Mouse (Mus musculus): ENCODE measurements around the gene Olfr237-ps1. TPM values are rescaled to one million over a fixed set of nuclear protein-coding genes. Genes with fewer than 3 reads are reported as not detected.
"Not testable (repeated sequence)": the region's sequence is repeated elsewhere in the genome, so short reads cannot be mapped to it uniquely, and the experiment has no call there.

Olfr237-ps1 gene
- polyA plus RNA-seq (2014; fragmentation: Nextera tagmentation; extraction: Ambion mirVana), result not detected in 2 replicates

- not testable (repeated sequence) for ATAC-seq (ENCODE audit: insufficient read depth, low FRiP score, low TSS enrichment)
Measured at GRCm38 (mm10) chr6:43146267-43146666, at the start of gene Olfr237-ps1. Gene Olfr237-ps1, plus strand, starts transcription at chr6:43146567.

GRCm38 (mm10) chr6:43106069-43106468 is 40.3 kb upstream of the Olfr237-ps1 start, which contains the start of gene Olfr441:
Gene Olfr441, plus strand, starts transcription at chr6:43106369.
- not testable (repeated sequence) for DNase-seq (ENCODE audit: low spot score); H3K4me2 ChIP-seq (ENCODE audit: low read depth)
- WGBS, result 78% methylated on average over 1 of the region's 1 CpGs

More at GRCm38 (mm10) chr6:43146267-43146666, at the start of gene Olfr237-ps1:
- H3K9me3 ChIP-seq (ENCODE audit: control insufficient read depth, low read length); H3K4me3 ChIP-seq (ENCODE audit: low read depth, low read length); H3K27me3 ChIP-seq (ENCODE audit: control insufficient read depth, insufficient read depth, low read length); H3K9ac ChIP-seq (ENCODE audit: low read length); H3K4me2 ChIP-seq (ENCODE audit: low read depth); H3K4me1 ChIP-seq (ENCODE audit: control insufficient read depth, insufficient read depth, low read length); H3K27ac ChIP-seq (ENCODE audit: low read depth, low read length); H3K36me3 ChIP-seq (ENCODE audit: control insufficient read depth, insufficient read depth, low read length); DNase-seq (ENCODE audit: low spot score): not testable (repeated sequence)
- 78% methylated on average over 2 of the region's 2 CpGs for WGBS

GRCm38 (mm10) chr6:43159502-43159901 is 13.1 kb downstream of the Olfr237-ps1 start:
- ATAC-seq (ENCODE audit: insufficient read depth, low FRiP score, low TSS enrichment) (no peak), DNase-seq (ENCODE audit: low spot score) (no peak)
- Histone ChIP-seq H3K27me3 (ENCODE audit: control insufficient read depth, insufficient read depth, low read length) (no peaks in the 10 kb centered on the region), H3K4me3 (ENCODE audit: low read depth, low read length) (no peak overlapping the region), H3K27ac (ENCODE audit: low read depth, low read length) (no peak overlapping the region), H3K9ac (ENCODE audit: low read length) (no peak overlapping the region), H3K4me1 (ENCODE audit: control insufficient read depth, insufficient read depth, low read length) (no peaks in the 10 kb centered on the region), H3K9me3 (ENCODE audit: control insufficient read depth, low read length) (no peaks in the 10 kb centered on the region), H3K36me3 (ENCODE audit: control insufficient read depth, insufficient read depth, low read length) (no peaks in the 10 kb centered on the region), H3K4me2 (ENCODE audit: low read depth) (no peak overlapping the region)
- 57% methylated on average over 1 of the region's 1 CpGs for WGBS

More at GRCm38 (mm10) chr6:43106069-43106468, 40.3 kb upstream of the Olfr237-ps1 start, which contains the start of gene Olfr441:
- H3K27ac ChIP-seq (ENCODE audit: low read depth, low read length); H3K36me3 ChIP-seq (ENCODE audit: control insufficient read depth, insufficient read depth, low read length); H3K4me1 ChIP-seq (ENCODE audit: control insufficient read depth, insufficient read depth, low read length); H3K9me3 ChIP-seq (ENCODE audit: control insufficient read depth, low read length); H3K27me3 ChIP-seq (ENCODE audit: control insufficient read depth, insufficient read depth, low read length); H3K4me3 ChIP-seq (ENCODE audit: low read depth, low read length); H3K9ac ChIP-seq (ENCODE audit: low read length); ATAC-seq (ENCODE audit: insufficient read depth, low FRiP score, low TSS enrichment): not testable (repeated sequence)

GRCm38 (mm10) chr6:43162982-43163381 is 16.6 kb downstream of the Olfr237-ps1 start, which contains the start of gene Olfr437:
Gene Olfr437, plus strand, starts transcription at chr6:43163282.
- DNase-seq (ENCODE audit: low spot score), result no peak
- H3K36me3 ChIP-seq (ENCODE audit: control insufficient read depth, insufficient read depth, low read length), result no peaks in the 10 kb centered on the region
- ATAC-seq (ENCODE audit: insufficient read depth, low FRiP score, low TSS enrichment), result no peak
- H3K4me3 ChIP-seq (ENCODE audit: low read depth, low read length), result no peak within 1 kb of the TSS
- no peaks in the 10 kb centered on the region for H3K4me1 ChIP-seq (ENCODE audit: control insufficient read depth, insufficient read depth, low read length)
- H3K27ac ChIP-seq (ENCODE audit: low read depth, low read length), result no peak within 1 kb of the TSS
- 69% methylated on average over 3 of the region's 3 CpGs for WGBS
- H3K9me3 ChIP-seq (ENCODE audit: control insufficient read depth, low read length), result no peaks in the 10 kb centered on the region
- H3K4me2 ChIP-seq (ENCODE audit: low read depth), result no peak within 1 kb of the TSS
- H3K9ac ChIP-seq (ENCODE audit: low read length), result no peak within 1 kb of the TSS
- no peaks in the 10 kb centered on the region for H3K27me3 ChIP-seq (ENCODE audit: control insufficient read depth, insufficient read depth, low read length)

- H3K9ac ChIP-seq (ENCODE audit: low read length), result no peak overlapping the region
- H3K27me3 ChIP-seq (ENCODE audit: control insufficient read depth, insufficient read depth, low read length), result no peaks in the 10 kb centered on the region
- no peak overlapping the region for H3K27ac ChIP-seq (ENCODE audit: low read depth, low read length)
- no peak overlapping the region for H3K4me2 ChIP-seq (ENCODE audit: low read depth)
- no peak for DNase-seq (ENCODE audit: low spot score)
- WGBS, result over 99% methylated on average over 4 of the region's 4 CpGs
- H3K4me1 ChIP-seq (ENCODE audit: control insufficient read depth, insufficient read depth, low read length), result no peaks in the 10 kb centered on the region
- no peaks in the 10 kb centered on the region for H3K36me3 ChIP-seq (ENCODE audit: control insufficient read depth, insufficient read depth, low read length)
- ATAC-seq (ENCODE audit: insufficient read depth, low FRiP score, low TSS enrichment), result no peak
- no peak overlapping the region for H3K4me3 ChIP-seq (ENCODE audit: low read depth, low read length)
- no peaks in the 10 kb centered on the region for H3K9me3 ChIP-seq (ENCODE audit: control insufficient read depth, low read length)
Measured at GRCm38 (mm10) chr6:43167246-43167645, 20.9 kb downstream of the Olfr237-ps1 start.

GRCm38 (mm10) chr6:43171840-43172239 is 25.5 kb downstream of the Olfr237-ps1 start, which contains the start of gene Olfr13:
Gene Olfr13, plus strand, starts transcription at chr6:43172140.
- ATAC-seq (ENCODE audit: insufficient read depth, low FRiP score, low TSS enrichment) (no peak), DNase-seq (ENCODE audit: low spot score) (no peak)
- no peak within 1 kb of the TSS for H3K4me3 ChIP-seq (ENCODE audit: low read depth, low read length)
- no peaks in the 10 kb centered on the region for H3K4me1 ChIP-seq (ENCODE audit: control insufficient read depth, insufficient read depth, low read length)
- no peaks in the 10 kb centered on the region for H3K9me3 ChIP-seq (ENCODE audit: control insufficient read depth, low read length)
- H3K9ac ChIP-seq (ENCODE audit: low read length), result no peak within 1 kb of the TSS
- no peak within 1 kb of the TSS for H3K27ac ChIP-seq (ENCODE audit: low read depth, low read length)
- H3K27me3 ChIP-seq (ENCODE audit: control insufficient read depth, insufficient read depth, low read length), result no peaks in the 10 kb centered on the region
- no peak within 1 kb of the TSS for H3K4me2 ChIP-seq (ENCODE audit: low read depth)
- WGBS, result 80% methylated on average over 4 of the region's 4 CpGs
- no peaks in the 10 kb centered on the region for H3K36me3 ChIP-seq (ENCODE audit: control insufficient read depth, insufficient read depth, low read length)

GRCm38 (mm10) chr6:43178129-43178528 is 31.8 kb downstream of the Olfr237-ps1 start:
- H3K4me2 ChIP-seq (ENCODE audit: low read depth), result no peak overlapping the region
- no peaks in the 10 kb centered on the region for H3K9me3 ChIP-seq (ENCODE audit: control insufficient read depth, low read length)
- no peak overlapping the region for H3K4me3 ChIP-seq (ENCODE audit: low read depth, low read length)
- DNase-seq (ENCODE audit: low spot score), result no peak
- no peaks in the 10 kb centered on the region for H3K27me3 ChIP-seq (ENCODE audit: control insufficient read depth, insufficient read depth, low read length)
- no peaks in the 10 kb centered on the region for H3K36me3 ChIP-seq (ENCODE audit: control insufficient read depth, insufficient read depth, low read length)
- 55% methylated on average over 1 of the region's 1 CpGs for WGBS
- H3K27ac ChIP-seq (ENCODE audit: low read depth, low read length), result no peak overlapping the region
- no peak overlapping the region for H3K9ac ChIP-seq (ENCODE audit: low read length)
- H3K4me1 ChIP-seq (ENCODE audit: control insufficient read depth, insufficient read depth, low read length), result no peaks in the 10 kb centered on the region
- no peak for ATAC-seq (ENCODE audit: insufficient read depth, low FRiP score, low TSS enrichment)

GRCm38 (mm10) chr6:43178584-43179501 is 32.5 kb downstream of the Olfr237-ps1 start:
- Histone ChIP-seq H3K4me1 (ENCODE audit: control insufficient read depth, insufficient read depth, low read length) (no peaks in the 10 kb centered on the region), H3K27me3 (ENCODE audit: control insufficient read depth, insufficient read depth, low read length) (no peaks in the 10 kb centered on the region), H3K9ac (ENCODE audit: low read length) (no peak overlapping the region), H3K27ac (ENCODE audit: low read depth, low read length) (no peak overlapping the region), H3K9me3 (ENCODE audit: control insufficient read depth, low read length) (no peaks in the 10 kb centered on the region), H3K4me2 (ENCODE audit: low read depth) (no peak overlapping the region), H3K36me3 (ENCODE audit: control insufficient read depth, insufficient read depth, low read length) (no peaks in the 10 kb centered on the region), H3K4me3 (ENCODE audit: low read depth, low read length) (no peak overlapping the region)
- ATAC-seq (ENCODE audit: insufficient read depth, low FRiP score, low TSS enrichment) (no peak), DNase-seq (ENCODE audit: low spot score) (no peak)
- WGBS, result 77% methylated on average over 6 of the region's 6 CpGs
